Mouse (Mus musculus) neural tube, embryonic 12.5 days (tissue): Measurements from ENCODE around the gene Ddr2. TPM values are rescaled to one million over a fixed set of nuclear protein-coding genes. Genes with fewer than 3 reads are reported as not detected.
A peak's percentile ranks its signal among the peaks of the same experiment; 100 is the strongest.

Experiments
- ATAC-seq: fragments of 200-750 bp; cut with Nextera tagmentation; 2 replicates; pipeline ENCODE4 v1.8.0; 2017; ENCODE audit warnings: low read depth, mild to moderate bottlenecking, moderate TSS enrichment, moderate library complexity; ENCODE audit not compliant: low FRiP score
- H3K27ac ChIP-seq: fragments of 300-500 bp; sonication (generic); 2 replicates; pipeline ENCODE4 v1.5.1; 2016
- H3K27me3 ChIP-seq: fragments of 300-500 bp; sonication (generic); replicated peaks from 2 replicates; pipeline ENCODE4 v1.6.1; 2016; ENCODE audit warnings: mild to moderate bottlenecking
- H3K36me3 ChIP-seq: fragments of 300-500 bp; sonication (generic); 2 replicates; pipeline ENCODE4 v1.6.1; 2016; ENCODE audit warnings: mild to moderate bottlenecking
- H3K4me1 ChIP-seq: fragments of 300-500 bp; sonication (generic); 2 replicates; pipeline ENCODE4 v1.6.1; 2016
- H3K4me2 ChIP-seq: fragments of 300-500 bp; sonication (generic); replicated peaks from 2 replicates; pipeline ENCODE4 v1.6.1; 2016; ENCODE audit warnings: mild to moderate bottlenecking
- H3K4me3 ChIP-seq: fragments of 300-500 bp; sonication (generic); 2 replicates; pipeline ENCODE4 v1.5.1; 2016
- H3K9ac ChIP-seq: fragments of 300-500 bp; sonication (generic); 2 replicates; pipeline ENCODE4 v1.6.1; 2016; ENCODE audit warnings: mild to moderate bottlenecking
- H3K9me3 ChIP-seq: fragments of 300-500 bp; sonication (generic); 2 replicates; pipeline ENCODE4 v1.6.1; 2016; ENCODE audit warnings: mild to moderate bottlenecking
- whole genome bisulfite sequencing: fragments of 180-500 bp; shearing (Covaris S2); methylation state at CpG from one replicate; pipeline ENCODE4 v1.1.7; 2016; 5-methylcytosine and 5-hydroxymethylcytosine counted together
- polyA plus RNA-seq: library from polyadenylated mRNA; unstranded; fragments of >200 nt; fragmentation: Nextera tagmentation; extraction: Ambion mirVana; gene quantifications from 2 replicates; pipeline ENCODE4 v1.2.1, GENCODE M21; 2016

Gene Ddr2
- polyA plus RNA-seq, 1 experiment from 2014 or later, result 25.8 TPM

- no peaks in the 10 kb centered on the region for H3K36me3 ChIP-seq
- ATAC-seq, result peak; percentile 78
- no peak within 1 kb of the TSS for H3K4me3 ChIP-seq
- peak within 1 kb of the TSS; percentile 41 for H3K4me2 ChIP-seq
- 0 out of 2 replicates have a peak within 1 kb of the TSS, but pooled peaks have one; percentile 17 for H3K9ac ChIP-seq
- H3K27me3 ChIP-seq, result no peaks in the 10 kb centered on the region
- 14% methylated on average over 12 of the region's 12 CpGs for WGBS
- no peak within 1 kb of the TSS for H3K27ac ChIP-seq
- H3K9me3 ChIP-seq, result no peaks in the 10 kb centered on the region
- no peaks in the 10 kb centered on the region; the same call in 1 of the 2 replicates for H3K4me1 ChIP-seq
Measured at GRCm38 (mm10) chr1:169928454-169928971, 182.0 kb downstream of the Ddr2 start, which contains the start of gene Ccdc190. TSS of gene Ccdc190 (plus strand) at chr1:169928648.

GRCm38 (mm10) chr1:169927753-169928369 is 182.7 kb downstream of the Ddr2 start:
- WGBS, result 49% methylated on average over 8 of the region's 8 CpGs
- Histone ChIP-seq H3K4me2 (peak overlapping the region; percentile 41), H3K4me1 (no peaks in the 10 kb centered on the region; the same call in 1 of the 2 replicates), H3K9me3 (no peaks in the 10 kb centered on the region), H3K27ac (no peak overlapping the region), H3K27me3 (no peaks in the 10 kb centered on the region), H3K36me3 (no peaks in the 10 kb centered on the region), H3K9ac (no peak overlapping the region), H3K4me3 (no peak overlapping the region)
- ATAC-seq, result peak; percentile 30; the same call in 1 of the 2 replicates

GRCm38 (mm10) chr1:169924567-169924966 is 186.0 kb downstream of the Ddr2 start:
- Histone ChIP-seq H3K27ac (no peak overlapping the region), H3K4me2 (no peak overlapping the region), H3K4me3 (no peak overlapping the region), H3K9ac (no peak overlapping the region), H3K9me3 (no peaks in the 10 kb centered on the region), H3K36me3 (no peaks in the 10 kb centered on the region), H3K4me1 (no peaks in the 10 kb centered on the region; the same call in 1 of the 2 replicates), H3K27me3 (0 out of 2 replicates have a peak, but pooled peaks cover 5% of the 10 kb centered on the region)
- WGBS, result 95% methylated on average over 2 of the region's 2 CpGs
- ATAC-seq, result no peak

Other genes starting within 250 kb of the Ddr2 start
- 0.74 and 0.92 TPM in 2 replicates for gene Ccdc190, start 182.1 kb downstream of the Ddr2 start, polyA plus RNA-seq
- gene Hsd17b7, start 141.5 kb downstream of the Ddr2 start, polyA plus RNA-seq, result 27.9 and 29.0 TPM in 2 replicates
- 69.8 TPM in 2 replicates for gene Uap1, start 64.2 kb upstream of the Ddr2 start, polyA plus RNA-seq
- gene Uhmk1, start 104.6 kb upstream of the Ddr2 start, polyA plus RNA-seq, result 12.5 and 15.0 TPM in 2 replicates
- gene Sh2d1b2, start 122.0 kb upstream of the Ddr2 start, polyA plus RNA-seq, result not detected in 2 replicates
- gene Sh2d1b1, start 166.6 kb upstream of the Ddr2 start, polyA plus RNA-seq, result 0.11 TPM in 1 of 2 replicates, not detected in the other
- gene Gm7694, start 195.6 kb upstream of the Ddr2 start, polyA plus RNA-seq, result 3.9 and 4.1 TPM in 2 replicates
- gene Spata46, start 198.0 kb upstream of the Ddr2 start, polyA plus RNA-seq, result 2.0 and 2.2 TPM in 2 replicates